Mouse (Mus musculus) A20 (cell line): ENCODE measurements around the gene Mrps15.
A peak's percentile ranks its signal among the peaks of the same experiment; 100 is the strongest.

Experiments used
- DNase-seq: peaks from one replicate; pipeline ENCODE4 v3.0.0-alpha.2; 2011; ENCODE audit warnings: low read depth, low spot score

The Mrps15 gene

DNA sequence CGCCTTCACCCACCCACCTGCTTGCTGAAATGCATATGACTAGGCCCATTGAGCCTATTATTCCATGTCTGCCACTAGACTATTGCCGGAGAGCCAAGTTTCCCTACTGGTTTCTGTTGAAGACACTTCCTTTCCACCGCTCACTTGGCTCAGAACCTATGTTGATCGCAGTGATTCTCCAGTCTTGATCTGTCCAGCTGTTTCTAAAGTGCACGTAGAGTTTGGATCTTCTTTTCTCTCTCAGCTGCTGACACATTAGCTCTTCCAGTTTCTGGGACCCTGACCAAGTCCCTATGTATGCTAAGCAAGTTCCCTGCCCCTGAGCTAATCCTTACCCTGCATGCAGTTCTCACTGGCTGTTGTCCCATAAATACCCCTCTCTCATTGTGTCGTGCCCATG, 31.1 kb downstream of the Mrps15 start:
- no peak for DNase-seq

DNA sequence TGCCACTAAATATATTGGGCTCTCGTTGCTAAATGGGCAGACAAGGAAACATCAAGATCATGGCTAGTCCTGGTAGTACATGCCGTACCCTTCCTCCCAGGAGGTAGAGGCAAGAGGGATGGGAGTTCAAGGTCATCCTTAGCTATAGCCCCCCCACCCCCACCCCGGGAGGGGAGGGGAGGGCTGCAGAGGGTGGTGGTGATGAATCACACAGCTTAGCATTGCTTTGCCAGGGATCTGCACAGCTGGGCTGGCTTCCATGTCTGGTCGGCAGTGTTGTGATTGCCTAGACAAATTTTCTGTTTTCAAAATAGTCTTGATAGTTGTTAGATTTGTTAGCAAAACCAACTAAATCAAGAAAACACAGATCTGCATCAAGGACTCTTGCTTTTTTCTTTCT, 32.5 kb downstream of the Mrps15 start:
- no peak for DNase-seq

DNA sequence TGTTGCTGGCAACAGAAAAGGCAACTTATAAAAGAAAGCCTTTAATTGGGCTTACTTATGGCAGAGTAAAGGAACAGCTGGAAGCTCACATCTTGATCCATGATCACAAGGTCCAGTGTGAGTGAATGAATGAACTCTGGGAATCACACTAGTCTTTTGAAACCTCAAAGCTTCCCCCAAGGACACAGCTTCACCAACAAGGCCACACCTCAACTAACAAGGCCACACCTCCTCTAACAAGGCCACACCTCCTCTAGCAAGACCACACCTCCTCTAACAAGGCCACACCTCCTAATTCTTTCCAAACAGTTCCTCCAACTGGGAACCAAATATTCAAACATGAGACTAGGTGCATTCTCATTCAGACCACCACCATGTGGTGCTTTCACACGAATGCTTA, 34.9 kb downstream of the Mrps15 start:
- no peak for DNase-seq

DNA sequence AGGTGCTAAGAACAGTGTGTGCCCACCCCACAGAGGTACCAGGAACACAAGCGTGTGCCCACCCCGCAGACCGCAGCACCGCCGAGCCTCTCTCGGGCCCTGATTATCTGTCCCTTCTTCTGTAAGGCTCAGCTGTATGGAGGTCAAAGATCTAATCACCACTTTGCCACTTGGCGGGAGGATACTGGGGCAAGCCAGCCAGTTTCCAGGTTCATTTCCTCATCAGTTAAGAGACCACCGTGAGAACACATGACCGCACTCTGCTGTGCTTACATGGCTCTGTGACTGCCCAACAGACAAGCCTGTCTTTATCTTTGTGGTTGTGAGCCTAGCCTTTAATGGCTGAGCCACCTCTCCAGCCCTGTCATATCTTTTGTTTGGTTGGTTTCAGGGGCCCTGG, 36.3 kb downstream of the Mrps15 start:
- no peak for DNase-seq

DNA sequence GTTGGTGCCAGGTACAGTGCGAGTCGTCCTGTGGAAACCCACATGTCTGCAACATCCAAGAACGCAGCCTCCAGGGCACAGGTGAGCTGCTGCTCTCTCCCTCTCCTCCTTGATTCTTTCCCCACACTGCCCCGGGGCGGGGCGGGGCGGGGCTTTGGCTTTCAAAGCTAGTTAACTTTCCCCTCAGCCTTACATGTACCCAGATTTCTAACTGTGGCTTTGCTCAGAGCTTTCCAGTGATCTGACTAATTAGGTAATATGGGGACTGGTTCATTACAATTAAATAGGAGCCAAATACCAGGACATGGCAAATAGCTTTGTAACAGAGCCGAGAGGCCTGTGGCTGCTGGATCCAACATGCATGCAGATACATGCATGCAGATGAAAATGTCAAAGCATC, 37.7 kb downstream of the Mrps15 start:
- no peak for DNase-seq

DNA sequence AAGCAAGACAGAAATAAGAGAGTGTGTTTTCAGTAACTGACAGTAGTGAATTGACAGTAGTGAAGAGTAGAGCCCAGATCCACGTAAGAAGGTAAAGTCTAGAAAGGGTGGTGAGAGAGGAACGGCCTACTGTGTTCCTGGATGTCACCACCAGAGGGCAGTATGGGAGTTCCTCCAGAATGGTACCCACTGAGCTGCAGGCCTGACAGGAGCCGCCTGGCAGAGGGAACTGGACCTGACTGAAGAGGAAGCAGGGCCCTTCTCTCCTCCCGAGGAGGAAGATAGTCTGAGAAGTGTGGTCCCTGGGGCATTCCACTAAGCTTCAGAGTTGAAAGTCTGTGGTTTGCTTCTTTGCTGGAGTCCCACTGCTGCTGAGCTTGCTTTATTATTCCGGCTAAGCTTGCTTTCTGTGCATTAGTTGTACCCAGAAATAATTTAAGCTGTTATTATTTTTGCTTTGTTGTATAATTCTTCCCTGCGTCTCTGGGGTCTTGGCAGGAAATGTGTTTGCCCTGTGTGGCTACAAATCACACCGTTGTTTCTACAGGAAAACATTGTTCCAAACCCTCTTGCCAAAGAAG, 39.4 kb downstream of the Mrps15 start:
- DNase-seq: peak; percentile 90

DNA sequence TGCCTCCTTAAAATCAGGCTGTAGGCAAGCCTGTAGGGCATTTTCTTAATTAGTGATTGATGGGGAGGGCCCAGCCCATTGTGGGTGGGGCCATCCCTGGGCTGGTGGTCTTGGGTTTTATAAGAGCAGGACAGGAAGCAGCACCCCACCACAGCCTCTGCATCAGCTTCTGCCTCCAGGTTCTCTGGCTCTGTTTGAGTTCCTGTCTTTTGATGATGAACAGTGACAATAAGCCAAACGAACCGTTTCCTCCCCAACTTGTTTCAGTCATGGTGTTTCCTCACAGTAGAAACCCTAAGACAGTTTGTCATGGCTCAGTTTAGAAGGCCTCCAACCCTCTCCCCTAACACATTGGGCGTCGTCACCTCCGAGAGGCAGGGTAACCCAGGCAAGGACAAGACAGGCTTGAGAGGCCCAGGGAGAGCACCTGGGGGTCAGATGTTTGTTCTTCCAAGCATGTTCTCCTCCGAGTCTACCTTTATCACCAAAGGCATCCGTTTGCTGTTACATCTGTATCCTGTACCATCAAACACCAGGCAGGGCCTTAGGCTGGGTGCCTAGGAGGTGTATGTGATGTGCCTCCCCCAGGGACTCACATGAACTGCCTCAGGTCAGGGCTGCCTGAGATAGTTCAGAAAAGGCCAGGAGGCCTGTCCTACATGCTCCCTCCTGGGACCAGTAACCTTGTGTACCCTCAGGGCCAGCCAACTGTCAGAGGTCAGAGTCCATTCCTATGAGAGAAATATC, 43.5 kb downstream of the Mrps15 start:
- no peak for DNase-seq

DNA sequence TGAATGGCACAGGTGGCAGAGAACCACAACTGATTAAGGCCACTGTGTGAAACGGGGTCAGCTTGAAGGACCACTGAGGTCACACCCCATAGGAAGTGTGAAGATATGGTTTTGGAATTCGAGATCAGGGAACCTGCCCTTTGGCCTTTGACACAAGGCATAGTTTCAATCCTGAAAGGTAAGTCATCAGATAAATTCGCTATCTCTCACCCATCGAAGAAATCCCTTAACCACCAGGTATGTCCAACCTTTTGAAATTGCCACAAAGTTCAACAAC, 44.1 kb downstream of the Mrps15 start:
- DNase-seq: no peak

DNA sequence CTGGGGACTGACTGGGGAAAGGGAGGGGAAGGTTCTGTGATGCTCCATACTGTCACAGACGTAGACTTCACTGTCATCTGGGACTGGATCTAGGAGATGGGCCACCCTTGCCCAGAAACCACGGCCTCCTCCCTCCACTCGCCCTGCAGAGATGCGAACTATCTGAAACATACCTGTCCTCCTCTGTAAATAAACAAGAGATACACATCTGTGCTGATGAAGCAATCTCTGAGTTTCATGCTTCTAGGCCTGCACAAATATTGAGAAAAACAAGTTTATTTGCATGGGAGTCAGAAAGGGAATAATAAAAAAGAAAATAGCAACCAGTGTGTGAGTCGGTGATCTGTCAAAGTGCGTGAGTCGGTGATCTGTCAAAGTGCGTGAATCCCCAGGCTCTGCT, 45.1 kb downstream of the Mrps15 start:
- peak; percentile 62 for DNase-seq

DNA sequence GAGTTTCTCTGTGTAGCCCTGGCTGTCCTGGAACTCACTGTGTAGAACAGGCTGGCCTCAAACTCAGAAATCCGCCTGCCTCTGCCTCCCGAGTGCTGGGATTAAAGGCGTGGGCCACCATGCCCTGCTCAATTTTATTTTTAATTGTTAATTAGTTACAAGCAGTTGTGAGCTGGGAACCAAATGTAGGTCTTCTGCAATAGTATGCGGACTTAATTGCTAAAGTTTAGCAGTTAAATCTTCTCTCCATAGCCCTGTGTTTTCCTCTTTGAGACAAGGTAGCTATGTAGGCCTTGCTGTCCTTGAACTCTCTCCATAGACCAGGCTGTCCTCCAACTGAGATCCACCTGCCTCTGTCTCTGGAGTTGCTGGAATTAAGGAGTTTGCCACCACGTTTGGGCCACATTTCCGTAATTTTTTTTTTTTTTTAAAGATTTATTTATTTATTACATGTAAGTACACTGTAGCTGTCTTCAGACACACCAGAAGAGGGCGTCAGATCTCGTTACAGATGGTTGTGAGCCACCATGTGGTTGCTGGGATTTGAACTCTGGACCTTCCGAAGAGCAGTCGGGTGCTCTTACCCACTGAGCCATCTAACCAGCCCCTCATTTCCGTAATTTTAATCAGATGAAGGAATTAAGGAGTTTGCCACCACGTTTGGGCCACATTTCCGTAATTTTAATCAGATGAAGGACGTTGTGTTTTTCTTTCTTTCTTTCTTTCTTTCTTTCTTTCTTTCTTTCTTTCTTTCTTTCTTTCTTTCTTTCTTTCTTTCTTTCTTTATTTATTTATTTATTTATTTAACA, 49.1 kb downstream of the Mrps15 start:
- peak; percentile 39 for DNase-seq

DNA sequence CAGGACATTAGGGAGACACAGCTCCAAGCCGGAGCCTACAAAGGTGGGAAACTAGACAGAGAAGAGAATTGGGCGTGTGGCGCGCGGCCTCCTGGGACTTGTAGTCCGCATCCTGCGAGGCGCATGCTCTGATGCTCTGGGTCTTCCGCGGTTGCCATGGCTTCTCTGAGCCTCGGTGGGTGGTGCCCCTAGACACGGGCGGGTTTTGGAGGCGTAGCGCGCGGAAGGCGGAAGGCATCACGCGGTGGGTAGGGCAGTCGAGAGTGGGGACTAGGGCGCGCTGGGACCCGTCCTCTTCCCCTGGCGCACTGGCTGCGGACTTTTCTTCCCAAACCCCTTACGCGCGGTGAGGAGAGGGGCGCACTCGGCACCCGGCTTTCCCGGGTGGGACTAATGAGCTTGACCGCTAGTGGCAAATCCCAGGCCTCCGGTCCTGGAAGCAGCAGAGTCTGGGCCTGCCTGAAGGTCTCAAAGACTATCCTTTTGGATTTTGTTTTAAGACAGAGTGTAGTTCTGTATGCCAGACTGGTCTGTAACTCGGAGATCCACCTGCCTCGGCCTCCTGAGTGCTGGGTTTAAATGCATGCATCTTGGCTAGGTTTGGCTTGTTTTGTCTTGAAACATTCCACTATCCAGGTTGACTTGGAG, 49.9 kb downstream of the Mrps15 start, which contains the start of gene Lsm10:
Gene Lsm10, plus strand, starts transcription at position 160 of the 648 bp plus-strand sequence.
- DNase-seq: peak; percentile 96

DNA sequence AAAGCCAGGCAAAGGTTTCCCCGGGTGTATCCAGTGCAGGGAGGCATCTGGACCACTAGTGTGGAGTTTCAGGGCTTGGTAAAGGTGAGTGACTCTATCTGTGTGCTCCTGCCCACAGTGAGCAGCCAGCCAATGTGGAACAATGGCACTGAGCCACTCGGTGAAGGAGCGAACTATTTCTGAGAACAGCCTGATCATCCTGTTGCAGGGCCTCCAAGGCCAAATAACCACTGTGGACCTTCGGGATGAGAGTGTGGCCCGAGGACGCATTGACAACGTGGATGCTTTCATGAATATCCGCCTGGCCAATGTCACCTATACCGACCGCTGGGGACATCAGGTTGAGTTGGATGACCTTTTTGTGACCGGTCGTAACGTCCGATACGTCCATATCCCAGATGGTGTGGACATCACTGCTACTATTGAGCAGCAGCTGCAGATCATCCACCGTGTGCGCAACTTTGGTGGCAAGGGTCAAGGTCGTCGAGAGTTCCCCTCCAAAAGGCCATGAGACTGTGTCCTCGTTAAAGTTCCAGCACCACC, 51.1 kb downstream of the Mrps15 start:
- no peak for DNase-seq

DNA sequence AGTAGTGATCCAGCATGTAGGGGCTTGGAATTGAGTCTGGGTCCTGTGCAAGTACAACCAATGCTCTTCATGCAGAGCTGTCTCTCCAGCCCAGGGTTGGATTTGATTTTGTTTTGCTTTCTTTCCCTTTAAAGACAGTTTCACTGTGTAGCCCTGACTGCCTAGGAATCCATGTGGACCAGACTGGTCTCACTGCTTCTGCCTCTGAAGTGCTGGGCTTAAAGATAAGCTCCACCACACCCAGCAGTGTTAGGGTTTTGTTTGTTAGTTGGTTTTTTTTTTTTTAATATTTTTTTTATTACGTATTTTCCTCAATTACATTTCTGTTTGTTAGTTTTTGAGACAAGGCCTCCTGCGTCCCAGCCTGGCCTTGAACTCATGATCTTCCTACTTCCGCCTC, 52.6 kb downstream of the Mrps15 start:
- DNase-seq: no peak

DNA sequence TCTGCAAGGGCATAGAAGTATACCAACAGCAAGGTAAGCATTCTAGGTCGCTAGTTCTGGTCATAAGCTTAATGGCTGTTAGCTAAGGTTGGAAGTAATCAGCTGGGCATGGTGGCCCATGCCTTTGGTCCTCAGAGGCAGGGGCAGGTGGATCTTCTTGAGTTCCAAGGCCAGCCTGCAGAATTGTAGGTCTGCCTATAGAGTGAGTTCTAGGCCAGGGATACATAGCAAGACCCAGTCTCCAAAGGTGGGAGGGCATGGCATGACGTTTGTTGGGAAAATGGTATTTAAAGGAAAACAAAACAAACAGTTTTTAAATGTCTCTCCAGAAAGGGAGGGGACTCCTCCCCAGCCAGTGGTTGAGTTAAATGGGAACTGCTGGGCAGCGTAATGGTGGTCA, 54.0 kb downstream of the Mrps15 start:
- DNase-seq: no peak

DNA sequence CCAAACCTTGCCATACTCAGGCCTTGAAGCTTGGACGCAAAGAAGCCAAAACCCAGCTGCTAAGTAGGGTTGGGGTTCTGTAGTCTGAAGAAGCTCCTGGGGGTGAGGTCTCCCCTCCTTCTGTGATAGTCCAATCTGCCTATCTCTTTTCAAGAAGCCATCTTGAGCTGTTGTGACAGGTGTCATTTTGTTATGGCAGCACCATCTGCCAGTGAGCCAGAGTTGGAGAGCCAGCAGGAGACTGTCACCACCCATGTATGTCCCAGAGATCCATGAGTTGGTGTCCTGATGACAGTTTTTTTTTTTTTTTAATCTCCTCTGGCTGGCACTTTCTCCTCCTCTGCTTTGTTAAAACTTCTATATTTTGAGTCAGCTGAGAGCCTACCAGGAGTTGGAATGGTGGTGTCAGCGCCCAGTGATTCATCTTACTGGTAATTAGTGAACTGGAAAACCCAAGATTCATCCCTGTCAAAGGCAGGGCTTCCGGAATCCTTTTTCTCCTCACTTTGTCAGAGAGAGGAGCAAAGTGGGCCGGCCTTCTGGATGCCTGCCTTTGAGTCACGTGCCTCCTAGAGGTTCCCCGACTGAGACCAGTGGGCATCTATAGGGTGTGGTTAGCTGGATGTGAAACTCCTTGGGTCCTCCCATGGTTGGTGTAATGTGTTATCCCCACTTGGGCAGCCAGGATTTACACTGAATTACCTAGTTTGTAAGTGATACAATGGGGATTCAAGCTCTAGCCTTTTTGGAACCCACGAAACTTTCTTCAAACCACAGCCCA, 55.5 kb downstream of the Mrps15 start:
- DNase-seq: peak; percentile 33

DNA sequence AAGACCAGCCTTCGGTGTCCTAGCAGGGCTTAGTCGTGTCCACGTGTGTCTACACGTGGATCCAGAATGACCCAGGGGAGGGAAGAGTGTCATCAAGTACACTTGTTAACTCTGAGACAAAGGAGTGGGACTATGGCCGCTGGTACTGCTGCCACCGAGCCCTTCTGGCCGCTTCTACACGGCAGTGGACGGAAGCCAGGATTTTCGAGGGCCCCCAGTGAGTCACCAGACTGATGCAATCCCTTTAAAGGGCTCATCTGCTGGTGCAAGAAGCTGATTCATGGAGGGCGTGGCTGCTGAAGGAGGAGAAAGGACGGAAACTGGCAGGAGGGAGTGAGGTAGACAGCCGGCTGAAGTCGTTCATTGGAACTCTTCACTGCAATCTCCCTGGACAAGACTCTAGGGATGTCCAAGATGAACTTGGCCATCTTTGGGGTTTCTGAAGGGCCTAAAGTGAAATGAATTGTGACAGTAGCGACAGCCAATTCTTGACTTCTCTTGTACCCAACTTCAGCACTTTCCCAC, 56.4 kb downstream of the Mrps15 start:
- peak; percentile 86 for DNase-seq

DNA sequence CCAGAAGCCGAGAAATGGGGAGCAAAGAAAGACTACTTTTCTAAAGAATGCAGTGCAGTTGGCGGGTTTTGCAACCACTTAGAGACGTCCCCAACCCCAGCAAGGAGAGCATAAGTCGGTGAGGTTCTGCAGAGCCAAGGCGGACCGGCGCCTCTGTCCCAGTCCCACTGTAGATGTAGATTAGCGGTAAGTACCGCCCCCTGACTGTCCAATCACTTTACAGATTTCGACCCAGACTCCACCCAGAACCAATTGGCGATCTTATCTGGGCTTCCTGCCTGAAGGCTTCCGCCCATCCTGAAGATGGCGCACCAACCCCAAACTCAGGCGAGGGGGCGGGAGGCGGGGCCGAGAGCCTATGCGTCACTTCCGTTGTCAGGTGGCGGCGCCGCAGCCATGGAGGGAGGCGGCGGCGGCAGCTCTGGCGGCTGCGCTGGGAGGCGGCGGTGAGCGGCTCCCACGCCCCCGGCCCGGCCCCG, 56.9 kb downstream of the Mrps15 start, which contains the start of gene Stk40:
Gene Stk40, plus strand, starts transcription at position 368 of the 479 bp plus-strand sequence.
- DNase-seq: peak; percentile 98

DNA sequence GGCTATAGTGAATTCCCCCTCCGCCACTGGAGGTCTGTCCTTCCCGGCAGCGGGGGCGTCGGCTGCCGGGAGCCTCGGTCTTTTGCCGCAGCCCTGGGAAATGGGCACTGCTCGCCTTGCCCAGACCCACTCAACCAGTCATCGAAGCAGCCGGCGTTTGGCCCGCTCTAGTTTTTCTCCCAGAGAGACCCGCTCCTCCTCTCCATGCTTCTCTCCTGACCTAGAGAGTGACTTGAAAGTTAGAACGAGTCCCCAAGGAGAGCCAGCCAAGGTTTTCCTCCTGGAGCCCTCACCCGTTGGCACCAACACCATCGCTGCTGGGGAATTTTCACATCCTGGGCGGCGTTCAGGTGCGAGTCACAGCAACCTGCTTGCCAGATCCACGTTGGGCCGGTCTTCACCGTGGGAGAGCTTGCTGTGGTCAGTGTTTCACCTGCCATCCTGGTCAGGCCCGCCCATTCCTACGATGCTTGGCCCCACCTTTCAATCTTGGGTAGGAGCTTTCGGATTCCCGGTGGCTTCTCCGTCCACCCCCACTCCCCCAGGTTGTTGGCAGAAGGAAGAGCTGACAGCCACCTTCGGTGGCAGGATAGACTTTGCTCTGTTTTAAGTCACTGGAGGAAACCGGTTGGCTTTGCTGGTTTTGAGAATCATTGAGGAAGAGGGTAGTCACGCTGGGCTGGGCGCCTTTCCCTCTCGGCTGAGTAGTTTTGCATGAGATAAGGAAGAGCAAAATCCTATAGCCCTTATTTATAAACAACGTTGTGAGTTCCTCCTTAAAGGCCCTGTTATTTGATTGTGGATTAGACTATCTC, 57.7 kb downstream of the Mrps15 start:
- DNase-seq: peak; percentile 59
